Mouse (Mus musculus) ZHBTc4 (cell line): ENCODE data around the gene Olfr172.
A peak's percentile ranks its signal among the peaks of the same experiment; 100 is the strongest.

Experiments
- DNase-seq: peaks from one replicate; pipeline ENCODE4 v3.0.0-alpha.2; 2011; ENCODE audit warnings: low read depth, low spot score

The Olfr172 gene

GRCm38 (mm10) chr16:58763076-58763475 lies at the start of gene Olfr172:
TSS of gene Olfr172 (minus strand) at chr16:58763176.
- DNase-seq = no peak

- no peak for DNase-seq
Observed at GRCm38 (mm10) chr16:58800168-58800567, 37.2 kb upstream of the Olfr172 start, which contains the start of gene Olfr173. TSS of gene Olfr173 (minus strand) at chr16:58800268.

GRCm38 (mm10) chr16:58756191-58756590 lies 6.8 kb downstream of the Olfr172 start:
- no peak for DNase-seq

- DNase-seq = peak; percentile 30
Observed at GRCm38 (mm10) chr16:58751314-58751713, 11.7 kb downstream of the Olfr172 start.

GRCm38 (mm10) chr16:58746715-58747114 lies 16.3 kb downstream of the Olfr172 start:
- no peak for DNase-seq

GRCm38 (mm10) chr16:58740751-58741150 lies 22.2 kb downstream of the Olfr172 start:
- no peak for DNase-seq

GRCm38 (mm10) chr16:58738800-58739199 lies 24.2 kb downstream of the Olfr172 start:
- DNase-seq = peak; percentile 18

- peak; percentile 8 for DNase-seq
Observed at GRCm38 (mm10) chr16:58738205-58738604, 24.8 kb downstream of the Olfr172 start.

- DNase-seq = no peak
Observed at GRCm38 (mm10) chr16:58728176-58728671, 34.8 kb downstream of the Olfr172 start.

- DNase-seq = peak; percentile 98
Observed at GRCm38 (mm10) chr16:58727477-58728131, 35.4 kb downstream of the Olfr172 start, which contains the start of gene Cldnd1. TSS of gene Cldnd1 (plus strand) at chr16:58727910.

- no peak for DNase-seq
Observed at GRCm38 (mm10) chr16:58726680-58727476, 36.1 kb downstream of the Olfr172 start.

GRCm38 (mm10) chr16:58722292-58722691 lies 40.7 kb downstream of the Olfr172 start:
- DNase-seq = no peak

- no peak for DNase-seq
Observed at GRCm38 (mm10) chr16:58718666-58719120, 44.3 kb downstream of the Olfr172 start, which contains the start of gene Gpr15. TSS of gene Gpr15 (minus strand) at chr16:58719070.

- DNase-seq = no peak
Observed at GRCm38 (mm10) chr16:58715018-58715417, 48.0 kb downstream of the Olfr172 start.

GRCm38 (mm10) chr16:58713128-58713527 lies 49.8 kb downstream of the Olfr172 start:
- no peak for DNase-seq

GRCm38 (mm10) chr16:58712221-58712620 lies 50.8 kb downstream of the Olfr172 start:
- DNase-seq = no peak
